Mouse (Mus musculus) limb, embryonic 14.5 days (tissue): ENCODE measurements around the gene Lef1. TPM values are rescaled to one million over a fixed set of nuclear protein-coding genes. Genes with fewer than 3 reads are reported as not detected.

Source experiments
- ATAC-seq: fragments of 200-750 bp; cut with Nextera tagmentation; 2 replicates; pipeline ENCODE4 v1.8.0; 2017; ENCODE audit warnings: low read depth, moderate number of reproducible peaks, moderate TSS enrichment; ENCODE audit not compliant: low FRiP score
- DNase-seq: peaks from one replicate; pipeline ENCODE4 v3.0.0-alpha.2; 2015; ENCODE audit warnings: low spot score
- H3K27ac ChIP-seq: fragments of 300-500 bp; sonication (generic); replicated peaks from 2 replicates; pipeline ENCODE4 v1.5.1; 2014; ENCODE audit warnings: low read depth, mild to moderate bottlenecking, low read length, moderate library complexity, mixed read lengths
- H3K27me3 ChIP-seq: fragments of 300-500 bp; sonication (generic); 2 replicates; pipeline ENCODE4 v1.6.1; 2014; ENCODE audit warnings: low read length, mixed read lengths; ENCODE audit not compliant: control insufficient read depth, insufficient read depth
- H3K36me3 ChIP-seq: fragments of 300-500 bp; sonication (generic); 2 replicates; pipeline ENCODE4 v1.6.1; 2014; ENCODE audit warnings: mild to moderate bottlenecking, low read length, moderate library complexity, mixed read lengths; ENCODE audit not compliant: control insufficient read depth, insufficient read depth
- H3K4me1 ChIP-seq: fragments of 300-500 bp; sonication (generic); 2 replicates; pipeline ENCODE4 v1.6.1; 2014; ENCODE audit warnings: antibody characterized with exemption, low read length, mixed read lengths; ENCODE audit not compliant: control insufficient read depth, insufficient read depth
- H3K4me2 ChIP-seq: fragments of 300-500 bp; sonication (generic); replicated peaks from 2 replicates; pipeline ENCODE4 v1.6.1; 2014; ENCODE audit warnings: low read depth, mild to moderate bottlenecking, low read length, moderate library complexity; ENCODE audit not compliant: severe bottlenecking
- H3K4me3 ChIP-seq: fragments of 300-500 bp; sonication (generic); replicated peaks from 2 replicates; pipeline ENCODE4 v1.5.1; 2014; ENCODE audit warnings: low read length
- H3K9ac ChIP-seq: fragments of 300-500 bp; sonication (generic); 2 replicates; pipeline ENCODE4 v1.6.1; 2014; ENCODE audit warnings: mild to moderate bottlenecking, low read depth, low read length, moderate library complexity; ENCODE audit not compliant: severe bottlenecking
- H3K9me3 ChIP-seq: fragments of 300-500 bp; sonication (generic); 2 replicates; pipeline ENCODE4 v1.6.1; 2016; ENCODE audit warnings: low read length; ENCODE audit not compliant: control insufficient read depth
- POLR2A ChIP-seq: fragments of 200-500 bp; IDR thresholded peaks from 2 replicates; pipeline ENCODE4 v1.8.0; 2012; ENCODE audit warnings: inconsistent platforms, mild to moderate bottlenecking, moderate library complexity, borderline replicate concordance; ENCODE audit not compliant: insufficient read depth, insufficient read length; ENCODE audit errors: extremely low read depth
- WGBS: fragments of 180-500 bp; shearing (Covaris S2); extraction: QIAGEN DNeasy Blood & Tissue Kit; methylation state at CpG from one replicate; pipeline ENCODE4 v1.1.7; 2014; 5-methylcytosine and 5-hydroxymethylcytosine counted together
- polyA plus RNA-seq, 2 experiments: library from polyadenylated mRNA; depleted of rRNA in 1 of 2; stranded (reverse) in 1 of 2; unstranded in 1 of 2; fragments of >200 nt; fragmentation: Nextera tagmentation in 1 of 2; extraction: Ambion mirVana in 1 of 2; gene quantifications; 2 replicates each; pipeline versions ENCODE4 v1.2.1 to v1.2.3; 2012 to 2014

Lef1 gene
- polyA plus RNA-seq, 2 experiments, result 30.8 to 39.9 TPM

DNA sequence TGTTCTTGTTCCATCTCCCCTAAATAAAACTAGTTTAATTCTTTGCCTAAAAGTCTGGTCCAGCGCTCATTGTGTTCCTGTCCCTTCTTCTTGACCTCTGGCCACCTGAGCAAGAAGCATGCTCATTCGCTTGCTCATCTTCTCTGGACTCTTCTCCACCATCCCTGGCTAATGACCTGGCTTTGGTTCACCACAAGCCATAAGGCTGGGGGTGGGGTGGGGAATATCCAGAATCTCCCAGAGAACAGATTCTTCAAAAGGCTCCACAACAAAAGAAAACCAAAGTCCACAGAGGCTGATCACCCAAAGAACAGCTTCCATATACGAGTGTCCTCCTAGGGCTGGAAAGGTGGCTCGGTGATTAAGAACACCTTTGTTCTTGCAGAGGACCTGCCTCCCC, 144.7 kb downstream of the Lef1 start:
- no peak overlapping the region for H3K4me2 ChIP-seq
- DNase-seq (no peak), ATAC-seq (no peak)
- no peaks in the 10 kb centered on the region for H3K9me3 ChIP-seq
- no peak overlapping the region for H3K9ac ChIP-seq
- H3K27me3 ChIP-seq, result no peaks in the 10 kb centered on the region
- H3K27ac ChIP-seq, result no peak overlapping the region
- 0 out of 2 replicates have a peak, but pooled peaks cover 5% of the 10 kb centered on the region for H3K36me3 ChIP-seq
- WGBS, result 93% methylated on average over 4 of the region's 4 CpGs
- no peaks in the 10 kb centered on the region for H3K4me1 ChIP-seq
- no peak for TF ChIP-seq POLR2A
- no peak overlapping the region for H3K4me3 ChIP-seq

- no peak overlapping the region for H3K9ac ChIP-seq
- no peaks in the 10 kb centered on the region for H3K27me3 ChIP-seq
- no peak for ATAC-seq
- 95% methylated on average over 3 of the region's 3 CpGs for WGBS
- peaks cover 5% of the 10 kb centered on the region; the same call in 1 of the 2 replicates for H3K36me3 ChIP-seq
- no peak for DNase-seq
- H3K4me3 ChIP-seq, result no peak overlapping the region
- no peak overlapping the region for H3K4me2 ChIP-seq
- H3K9me3 ChIP-seq, result no peaks in the 10 kb centered on the region
- H3K4me1 ChIP-seq, result no peaks in the 10 kb centered on the region
- H3K27ac ChIP-seq, result no peak overlapping the region
- TF ChIP-seq POLR2A, result no peak
Observed at GRCm38 (mm10) chr3:131255399-131255981, 145.2 kb downstream of the Lef1 start.

GRCm38 (mm10) chr3:131258921-131259320, 148.7 kb downstream of the Lef1 start:
- TF ChIP-seq POLR2A, result no peak
- no peak overlapping the region for H3K4me2 ChIP-seq
- peaks cover 3% of the 10 kb centered on the region; the same call in 1 of the 2 replicates for H3K36me3 ChIP-seq
- H3K27me3 ChIP-seq, result no peaks in the 10 kb centered on the region
- no peak overlapping the region for H3K9ac ChIP-seq
- 89% methylated on average over 3 of the region's 3 CpGs for WGBS
- H3K4me3 ChIP-seq, result no peak overlapping the region
- ATAC-seq (no peak), DNase-seq (no peak)
- no peak overlapping the region for H3K27ac ChIP-seq
- H3K9me3 ChIP-seq, result no peaks in the 10 kb centered on the region
- no peaks in the 10 kb centered on the region for H3K4me1 ChIP-seq

GRCm38 (mm10) chr3:131259392-131259965, 149.2 kb downstream of the Lef1 start:
- ATAC-seq, result no peak
- H3K9ac ChIP-seq, result no peak overlapping the region
- DNase-seq, result no peak
- H3K4me2 ChIP-seq, result no peak overlapping the region
- no peaks in the 10 kb centered on the region for H3K9me3 ChIP-seq
- no peaks in the 10 kb centered on the region for H3K4me1 ChIP-seq
- WGBS, result 89% methylated on average over 9 of the region's 9 CpGs
- no peak overlapping the region for H3K27ac ChIP-seq
- peaks cover 3% of the 10 kb centered on the region; the same call in 1 of the 2 replicates for H3K36me3 ChIP-seq
- no peak for TF ChIP-seq POLR2A
- no peak overlapping the region for H3K4me3 ChIP-seq
- H3K27me3 ChIP-seq, result no peaks in the 10 kb centered on the region

GRCm38 (mm10) chr3:131260418-131260817, 150.1 kb downstream of the Lef1 start:
- Histone ChIP-seq H3K4me3 (no peak overlapping the region), H3K4me2 (no peak overlapping the region), H3K27ac (no peak overlapping the region), H3K9ac (no peak overlapping the region), H3K27me3 (no peaks in the 10 kb centered on the region), H3K9me3 (no peaks in the 10 kb centered on the region), H3K4me1 (no peaks in the 10 kb centered on the region), H3K36me3 (peaks cover 3% of the 10 kb centered on the region; the same call in 1 of the 2 replicates)
- ATAC-seq, result no peak
- TF ChIP-seq POLR2A, result no peak
- no peak for DNase-seq
- 96% methylated on average over 6 of the region's 6 CpGs for WGBS
